Mouse (Mus musculus): ENCODE results near the gene Olfr571. TPM values are rescaled to one million over a fixed set of nuclear protein-coding genes. Genes with fewer than 3 reads are reported as not detected.

Gene Olfr571
- polyA plus RNA-seq (2016; fragmentation: Nextera tagmentation; extraction: Ambion mirVana), result not detected in 2 replicates

DNA sequence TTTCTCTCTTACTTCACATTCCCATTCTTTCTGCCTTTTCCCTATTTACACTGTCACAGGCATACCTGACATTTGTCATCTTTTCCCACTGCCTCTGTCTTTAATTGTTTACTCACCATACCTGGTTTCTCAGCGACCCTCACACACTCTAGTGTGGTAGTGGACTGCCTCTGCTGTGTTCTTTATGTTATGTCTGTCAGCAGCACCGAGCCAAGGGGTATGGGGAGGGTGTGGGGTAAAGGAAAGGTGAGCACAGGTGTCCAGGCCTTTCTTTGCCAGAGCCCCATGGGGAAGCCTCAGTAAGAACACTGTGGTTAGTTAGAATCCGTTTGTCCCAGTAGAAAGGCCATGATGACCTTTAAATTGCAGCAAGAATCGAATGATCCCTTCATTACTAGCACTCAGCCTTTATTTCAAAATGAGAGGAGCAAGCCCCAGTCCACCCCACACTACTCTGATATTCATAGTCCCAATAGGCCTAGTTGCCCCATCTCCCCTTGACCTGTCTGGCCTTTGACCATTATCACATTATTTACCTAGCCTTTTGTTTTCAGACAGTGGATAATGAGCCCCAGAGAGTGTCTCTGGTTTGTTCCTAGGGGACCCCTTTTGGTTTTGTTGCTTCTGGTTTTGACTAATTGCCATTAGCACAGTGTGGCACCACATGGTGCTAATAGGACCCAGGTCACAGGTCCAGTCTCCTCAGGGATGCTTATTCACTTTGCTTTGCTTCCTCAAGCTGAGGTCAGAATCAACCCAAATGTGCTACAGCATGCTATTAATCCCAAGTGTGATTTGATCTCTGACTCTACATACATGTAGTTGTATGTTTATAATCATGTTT, at the start of gene Olfr571:
TSS of gene Olfr571 (minus strand) at position 505 of the 844 bp plus-strand sequence.
- DNase-seq (ENCODE audit: extremely low spot score, low spot score), result no peak
- H3K9me3 ChIP-seq, result no peaks in the 10 kb centered on the region
- 68% methylated on average over 4 of the region's 4 CpGs for WGBS
- no peak within 1 kb of the TSS for H3K27ac ChIP-seq
- no peaks in the 10 kb centered on the region for H3K4me1 ChIP-seq
- no peaks in the 10 kb centered on the region for H3K36me3 ChIP-seq (replicated peaks)
- no peaks in the 10 kb centered on the region for H3K27me3 ChIP-seq (ENCODE audit: poor library complexity, severe bottlenecking)
- no peak within 1 kb of the TSS for H3K4me3 ChIP-seq

DNA sequence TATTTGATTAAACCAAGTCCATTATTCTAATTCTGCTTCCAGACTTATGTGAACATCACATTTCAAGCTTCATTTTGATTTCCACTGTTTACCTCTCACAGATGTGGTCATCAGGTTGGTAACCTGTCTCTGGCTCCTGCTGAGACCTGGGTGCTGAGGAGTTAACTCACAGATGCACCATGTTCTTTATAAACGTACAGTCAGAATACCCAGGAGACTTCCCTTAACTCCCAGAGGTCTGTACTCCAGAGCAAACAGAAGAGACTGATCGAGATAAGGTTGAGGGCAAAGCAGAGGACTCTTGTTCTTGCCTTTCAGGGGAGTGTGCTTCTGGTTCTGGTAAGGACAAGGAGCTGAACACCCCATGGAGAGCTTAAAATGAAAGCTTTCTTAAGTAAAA, 45.0 kb upstream of the Olfr571 start, which contains the start of gene Olfr576:
TSS of gene Olfr576 (plus strand) at position 301 of the 400 bp plus-strand sequence.
- no peaks in the 10 kb centered on the region for H3K36me3 ChIP-seq (replicated peaks)
- H3K27ac ChIP-seq, result no peak within 1 kb of the TSS
- no peak for DNase-seq (ENCODE audit: extremely low spot score, low spot score)
- H3K4me1 ChIP-seq, result no peaks in the 10 kb centered on the region
- no peak within 1 kb of the TSS for H3K4me3 ChIP-seq
- WGBS, result 74% methylated on average over 2 of the region's 2 CpGs
- H3K27me3 ChIP-seq (ENCODE audit: poor library complexity, severe bottlenecking), result no peaks in the 10 kb centered on the region
- no peaks in the 10 kb centered on the region for H3K9me3 ChIP-seq

DNA sequence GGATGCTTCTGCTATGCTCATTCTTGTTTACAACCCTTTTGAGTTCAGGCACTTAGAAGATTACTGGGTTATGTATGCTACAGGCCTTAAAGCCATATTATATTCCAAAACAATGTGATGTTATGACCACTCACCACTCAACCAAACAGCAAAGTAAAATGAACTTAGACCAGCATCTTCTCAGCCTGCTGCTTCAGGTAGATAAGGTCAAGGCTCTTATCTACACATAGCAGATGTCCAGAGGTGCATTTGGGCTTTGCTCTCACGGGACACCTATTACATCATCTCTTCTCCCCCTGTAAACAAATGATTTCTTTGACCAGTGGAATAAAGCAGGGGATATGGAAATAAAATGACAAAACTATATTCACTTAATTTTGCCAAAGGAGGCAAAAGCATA, 41.3 kb upstream of the Olfr571 start, which contains the start of gene Olfr575:
TSS of gene Olfr575 (minus strand) at position 183 of the 400 bp plus-strand sequence.
- WGBS, result 77% methylated on average over 1 of the region's 1 CpGs
- Histone ChIP-seq H3K27me3 (ENCODE audit: poor library complexity, severe bottlenecking) (no peaks in the 10 kb centered on the region), H3K4me1 (no peaks in the 10 kb centered on the region), H3K27ac (no peak within 1 kb of the TSS), H3K4me3 (no peak within 1 kb of the TSS), H3K9me3 (no peaks in the 10 kb centered on the region), H3K36me3 (replicated peaks) (no peaks in the 10 kb centered on the region)
- no peak for DNase-seq (ENCODE audit: extremely low spot score, low spot score)

DNA sequence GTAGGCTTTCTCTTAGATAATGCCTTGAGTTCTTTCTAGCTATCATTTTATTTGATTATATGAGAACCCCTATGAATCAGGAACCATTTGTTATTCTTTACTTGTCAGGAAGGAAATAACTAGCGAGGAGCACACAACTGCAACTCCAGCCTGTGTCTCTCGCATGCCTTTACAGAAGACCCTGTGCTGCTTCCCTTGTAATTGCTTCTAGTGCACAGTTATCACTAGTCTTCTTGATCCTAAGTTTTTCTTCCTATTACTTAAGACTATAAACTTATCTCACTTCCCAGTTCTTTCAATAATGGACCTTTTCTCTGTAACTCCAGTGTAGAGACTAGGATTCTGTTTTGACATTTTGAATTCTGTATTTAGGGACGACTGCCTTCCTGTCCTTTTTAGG, 40.8 kb upstream of the Olfr571 start:
- DNase-seq (ENCODE audit: extremely low spot score, low spot score), result no peak
- no peaks in the 10 kb centered on the region for H3K4me1 ChIP-seq

DNA sequence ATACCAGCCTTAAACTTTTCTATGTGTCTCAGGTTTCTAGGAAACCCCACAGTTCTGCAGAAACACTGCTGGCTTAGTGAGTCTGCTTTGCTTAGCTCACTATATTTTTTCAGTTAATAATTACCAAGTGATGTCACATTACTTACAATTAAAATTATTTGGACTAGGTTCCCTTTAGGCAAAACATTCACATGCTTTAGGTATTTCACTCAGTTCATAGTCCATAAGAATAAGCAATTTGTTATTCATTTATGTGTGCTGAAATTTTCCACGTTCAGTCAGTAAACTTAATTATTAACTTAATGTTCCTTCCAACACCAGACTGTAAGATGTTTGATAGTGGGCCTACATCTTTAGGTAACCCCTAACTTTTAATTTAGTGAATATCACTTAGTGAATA, 33.4 kb upstream of the Olfr571 start:
- no peak for DNase-seq (ENCODE audit: extremely low spot score, low spot score)
- no peak overlapping the region for H3K27ac ChIP-seq
- H3K27me3 ChIP-seq (ENCODE audit: poor library complexity, severe bottlenecking), result no peaks in the 10 kb centered on the region
- no peaks in the 10 kb centered on the region for H3K4me1 ChIP-seq
- WGBS, result 83% methylated on average over 1 of the region's 1 CpGs
- H3K9me3 ChIP-seq, result no peaks in the 10 kb centered on the region
- no peak overlapping the region for H3K4me3 ChIP-seq
- H3K36me3 ChIP-seq (replicated peaks), result no peaks in the 10 kb centered on the region

More for the DNA sequence above, 40.8 kb upstream of the Olfr571 start:
- H3K36me3 ChIP-seq (replicated peaks), result no peaks in the 10 kb centered on the region
- H3K4me3 ChIP-seq, result no peak overlapping the region
- H3K27ac ChIP-seq, result no peak overlapping the region
- H3K9me3 ChIP-seq, result no peaks in the 10 kb centered on the region
- H3K27me3 ChIP-seq (ENCODE audit: poor library complexity, severe bottlenecking), result no peaks in the 10 kb centered on the region
- 71% methylated on average over 3 of the region's 3 CpGs for WGBS

DNA sequence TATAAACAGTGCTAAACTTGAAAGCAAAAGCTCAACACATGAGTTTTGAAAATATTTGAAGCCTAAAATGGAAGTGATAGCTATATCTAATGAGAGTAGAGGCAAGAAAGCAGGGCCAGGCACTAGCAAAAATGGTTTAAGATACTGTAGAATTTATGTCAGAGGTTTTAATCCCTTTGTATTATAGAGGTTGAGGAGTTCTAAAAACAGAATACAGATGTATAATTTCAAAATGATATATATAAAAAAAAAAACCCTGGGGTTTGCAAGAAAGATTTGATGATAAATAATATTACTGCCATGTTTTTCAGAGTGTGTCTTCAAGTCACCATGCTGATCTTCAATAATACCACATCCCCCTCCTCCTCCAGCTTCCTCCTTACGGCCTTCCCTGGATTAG, 30.8 kb upstream of the Olfr571 start, which contains the start of gene Olfr574:
TSS of gene Olfr574 (plus strand) at position 301 of the 400 bp plus-strand sequence.
- no peaks in the 10 kb centered on the region for H3K36me3 ChIP-seq (replicated peaks)
- no peaks in the 10 kb centered on the region for H3K4me1 ChIP-seq
- no peak for DNase-seq (ENCODE audit: extremely low spot score, low spot score)
- no peaks in the 10 kb centered on the region for H3K9me3 ChIP-seq
- no peaks in the 10 kb centered on the region for H3K27me3 ChIP-seq (ENCODE audit: poor library complexity, severe bottlenecking)
- no peak within 1 kb of the TSS for H3K27ac ChIP-seq
- H3K4me3 ChIP-seq, result no peak within 1 kb of the TSS
- 87% methylated on average over 1 of the region's 1 CpGs for WGBS

DNA sequence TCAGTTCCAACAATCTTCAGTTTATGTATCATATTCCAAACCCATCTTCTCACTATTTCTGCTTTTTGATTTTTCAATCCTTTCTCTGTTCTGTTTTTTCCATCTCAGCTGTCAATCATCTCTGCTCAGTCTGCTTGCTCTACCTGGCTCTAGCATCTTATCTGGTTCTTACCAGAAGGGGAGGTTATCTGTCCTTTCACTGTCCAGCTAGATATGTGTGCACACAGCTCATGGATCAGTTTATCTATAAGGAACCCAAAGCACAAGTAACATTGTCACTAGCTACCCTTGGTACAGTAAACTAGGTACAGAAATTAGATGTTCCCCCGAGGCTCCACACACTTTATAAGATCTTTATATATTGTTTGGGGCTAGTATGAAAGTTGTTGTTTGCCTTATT, 26.1 kb upstream of the Olfr571 start:
- Histone ChIP-seq H3K4me3 (no peak overlapping the region), H3K27me3 (ENCODE audit: poor library complexity, severe bottlenecking) (no peaks in the 10 kb centered on the region), H3K36me3 (replicated peaks) (no peaks in the 10 kb centered on the region), H3K9me3 (no peaks in the 10 kb centered on the region), H3K4me1 (no peaks in the 10 kb centered on the region), H3K27ac (no peak overlapping the region)
- WGBS, result 82% methylated on average over 1 of the region's 1 CpGs
- no peak for DNase-seq (ENCODE audit: extremely low spot score, low spot score)

DNA sequence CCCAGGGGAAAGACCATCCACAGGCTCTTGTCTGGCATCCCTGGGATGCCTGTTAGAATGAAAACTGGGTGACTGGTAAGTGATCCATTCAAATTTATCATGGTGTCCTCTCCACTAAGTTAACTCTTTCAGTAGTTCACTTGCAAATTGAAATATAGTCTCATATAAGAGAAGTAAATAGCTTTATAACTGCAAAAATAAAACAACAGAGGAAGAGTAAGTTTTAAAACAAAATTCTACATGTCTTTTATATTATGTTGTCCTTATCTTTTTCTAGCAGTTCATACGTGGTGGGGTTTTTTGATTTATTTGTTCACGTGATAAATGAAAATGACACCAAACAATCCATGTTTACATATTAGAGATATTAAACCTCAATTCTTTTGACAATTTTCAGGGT, 25.1 kb upstream of the Olfr571 start, which contains the start of gene Olfr573-ps1:
TSS of gene Olfr573-ps1 (minus strand) at position 101 of the 400 bp plus-strand sequence.
- no peaks in the 10 kb centered on the region for H3K27me3 ChIP-seq (ENCODE audit: poor library complexity, severe bottlenecking)
- no peaks in the 10 kb centered on the region for H3K9me3 ChIP-seq
- DNase-seq (ENCODE audit: extremely low spot score, low spot score), result no peak
- 100% methylated on average over 2 of the region's 2 CpGs for WGBS
- H3K4me3 ChIP-seq, result no peak within 1 kb of the TSS
- no peaks in the 10 kb centered on the region for H3K4me1 ChIP-seq
- no peaks in the 10 kb centered on the region for H3K36me3 ChIP-seq (replicated peaks)
- H3K27ac ChIP-seq, result no peak within 1 kb of the TSS

DNA sequence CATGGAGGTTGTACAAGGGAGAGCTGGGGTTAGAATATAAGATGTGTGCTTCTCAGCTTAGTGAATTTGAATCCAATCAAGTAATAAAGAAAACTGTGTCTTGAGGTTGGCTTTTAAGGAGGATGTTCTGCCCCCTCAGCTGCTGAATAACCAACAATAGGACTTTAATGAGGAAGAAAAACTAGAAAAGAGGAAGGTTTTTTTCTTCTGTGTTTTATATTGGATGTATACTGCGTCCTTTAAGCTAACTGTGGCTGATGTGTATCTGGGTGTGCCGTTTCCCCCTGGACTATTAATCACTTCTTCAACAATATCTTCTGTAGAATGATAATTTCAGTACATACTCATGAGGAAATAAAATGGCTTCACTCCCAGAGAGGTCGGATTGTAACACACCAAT, 9.8 kb upstream of the Olfr571 start:
- WGBS, result 82% methylated on average over 3 of the region's 3 CpGs
- Histone ChIP-seq H3K27me3 (ENCODE audit: poor library complexity, severe bottlenecking) (no peaks in the 10 kb centered on the region), H3K27ac (no peak overlapping the region), H3K4me3 (no peak overlapping the region), H3K9me3 (no peaks in the 10 kb centered on the region), H3K36me3 (replicated peaks) (no peaks in the 10 kb centered on the region), H3K4me1 (no peaks in the 10 kb centered on the region)
- DNase-seq (ENCODE audit: extremely low spot score, low spot score), result no peak

DNA sequence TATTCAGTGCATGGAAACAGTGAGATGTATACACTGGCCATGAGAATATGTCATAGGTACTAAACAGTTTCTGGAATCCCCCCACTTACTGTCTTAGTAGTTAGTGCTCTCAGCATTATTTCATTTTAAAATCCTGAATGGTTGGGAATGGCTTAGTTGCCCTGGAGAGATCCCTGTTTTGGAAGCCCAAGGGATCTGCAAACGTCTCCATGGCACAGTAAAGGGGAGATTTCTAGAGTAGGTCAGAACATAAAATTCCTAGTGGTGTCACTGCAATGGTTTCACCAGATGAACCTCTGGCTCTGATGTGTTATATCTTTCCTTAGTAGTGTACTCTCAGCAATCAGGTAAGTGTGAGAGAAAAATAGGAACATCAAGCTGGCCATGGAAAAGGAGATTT, 6.8 kb upstream of the Olfr571 start, which contains the start of gene Olfr572:
TSS of gene Olfr572 (plus strand) at position 301 of the 400 bp plus-strand sequence.
- Histone ChIP-seq H3K4me1 (no peaks in the 10 kb centered on the region), H3K36me3 (replicated peaks) (no peaks in the 10 kb centered on the region), H3K27ac (no peak within 1 kb of the TSS), H3K9me3 (no peaks in the 10 kb centered on the region), H3K27me3 (ENCODE audit: poor library complexity, severe bottlenecking) (no peaks in the 10 kb centered on the region), H3K4me3 (no peak within 1 kb of the TSS)
- WGBS, result 64% methylated on average over 1 of the region's 1 CpGs
- DNase-seq (ENCODE audit: extremely low spot score, low spot score), result no peak

DNA sequence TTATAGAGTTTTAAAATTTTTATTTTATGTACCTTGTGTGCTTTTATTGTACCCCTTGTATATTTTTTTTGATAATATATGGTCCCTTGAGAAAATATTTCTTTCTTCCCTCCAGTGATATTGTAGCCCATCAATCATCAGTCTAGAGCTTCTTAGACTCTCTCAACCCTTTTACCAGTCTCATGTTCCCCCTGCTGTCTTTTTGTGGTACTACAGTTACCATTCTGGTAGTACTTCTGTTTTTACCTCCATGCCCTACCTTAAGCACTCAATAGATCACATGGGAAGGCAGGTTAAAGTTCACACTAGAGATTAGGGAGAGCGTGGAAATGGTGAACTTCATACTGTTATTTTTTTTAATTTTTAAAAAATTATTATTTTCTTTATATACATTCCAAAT, 2.3 kb upstream of the Olfr571 start:
- H3K9me3 ChIP-seq, result no peaks in the 10 kb centered on the region
- no peak overlapping the region for H3K27ac ChIP-seq
- no peaks in the 10 kb centered on the region for H3K27me3 ChIP-seq (ENCODE audit: poor library complexity, severe bottlenecking)
- 6% methylated on average over 1 of the region's 1 CpGs for WGBS
- H3K4me3 ChIP-seq, result no peak overlapping the region
- DNase-seq (ENCODE audit: extremely low spot score, low spot score), result no peak
- H3K36me3 ChIP-seq (replicated peaks), result no peaks in the 10 kb centered on the region
- no peaks in the 10 kb centered on the region for H3K4me1 ChIP-seq

DNA sequence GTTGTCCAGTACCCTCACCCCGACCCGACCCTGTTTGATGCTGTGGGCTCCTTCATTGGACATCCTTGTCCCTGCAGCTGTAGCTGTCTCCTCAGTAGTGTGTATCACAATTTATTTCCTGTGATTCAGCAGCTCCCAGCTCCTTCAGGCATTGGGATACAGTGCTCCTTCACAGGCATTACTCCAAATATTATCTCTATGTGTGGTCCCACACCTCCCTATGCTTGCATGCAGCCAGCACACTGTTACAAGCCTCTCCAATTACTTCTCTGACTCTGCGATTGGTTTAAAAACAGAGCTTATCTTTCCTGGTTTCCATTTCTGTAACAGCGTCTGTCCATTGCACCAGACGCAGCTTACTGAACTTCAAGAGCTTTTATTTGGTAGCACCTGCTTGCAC, 931 bp downstream of the Olfr571 start:
- no peaks in the 10 kb centered on the region for H3K4me1 ChIP-seq
- no peak overlapping the region for H3K4me3 ChIP-seq
- no peaks in the 10 kb centered on the region for H3K36me3 ChIP-seq (replicated peaks)
- 82% methylated on average over 5 of the region's 5 CpGs for WGBS
- DNase-seq (ENCODE audit: extremely low spot score, low spot score), result no peak
- no peaks in the 10 kb centered on the region for H3K27me3 ChIP-seq (ENCODE audit: poor library complexity, severe bottlenecking)
- H3K9me3 ChIP-seq, result no peaks in the 10 kb centered on the region
- no peak overlapping the region for H3K27ac ChIP-seq

DNA sequence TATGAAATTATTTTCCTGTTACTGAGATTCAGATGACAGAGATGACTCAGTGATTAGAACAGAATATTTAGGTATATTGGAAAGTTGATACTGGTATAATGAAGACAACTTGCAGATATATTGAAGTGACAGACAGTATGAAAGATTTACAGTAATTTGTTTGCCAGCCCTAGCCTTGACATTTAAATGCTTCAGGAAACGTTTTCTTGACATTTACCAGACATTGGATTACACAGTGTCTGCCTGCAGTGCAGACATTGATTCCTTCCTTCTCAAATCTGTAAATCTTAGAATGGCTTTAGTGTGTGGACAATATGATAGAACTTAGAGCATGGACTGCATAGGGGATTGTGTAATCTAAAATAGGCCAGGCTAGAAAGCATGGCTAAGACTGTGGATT, 2.1 kb downstream of the Olfr571 start:
- WGBS, result 65% methylated on average over 1 of the region's 1 CpGs
- Histone ChIP-seq H3K4me1 (no peaks in the 10 kb centered on the region), H3K36me3 (replicated peaks) (no peaks in the 10 kb centered on the region), H3K9me3 (no peaks in the 10 kb centered on the region), H3K27me3 (ENCODE audit: poor library complexity, severe bottlenecking) (no peaks in the 10 kb centered on the region), H3K27ac (no peak overlapping the region), H3K4me3 (no peak overlapping the region)
- no peak for DNase-seq (ENCODE audit: extremely low spot score, low spot score)
